Mouse (Mus musculus) kidney, adult 2 months (tissue): ENCODE measurements at regions not wholly inside any gene's neighbourhood (a gene's known extent, or its start where the extent isn't known, plus 50 kb on each side); places are given as distances from the start of the nearest gene placed in this dataset.

ENCODE experiments used
- CTCF ChIP-seq: fragments of 200-500 bp; conservative IDR thresholded peaks from 2 replicates; pipeline ENCODE4 v1.5.1; 2011; ENCODE audit warnings: low read depth, mild to moderate bottlenecking, control low read depth, low read length, moderate library complexity, mixed read lengths; ENCODE audit not compliant: insufficient read depth, insufficient read length
- POLR2A ChIP-seq: fragments of 200-500 bp; IDR thresholded peaks from one replicate; pipeline ENCODE4 v1.6.1; 2011; ENCODE audit warnings: low read depth, low read length, control low read depth

GRCm38 (mm10) chr17:79781733-79782663, 67.1 kb upstream of the Cyp1b1 start:
- TF ChIP-seq CTCF (no peak), POLR2A (no peak)
